In the genomic region with DNA sequence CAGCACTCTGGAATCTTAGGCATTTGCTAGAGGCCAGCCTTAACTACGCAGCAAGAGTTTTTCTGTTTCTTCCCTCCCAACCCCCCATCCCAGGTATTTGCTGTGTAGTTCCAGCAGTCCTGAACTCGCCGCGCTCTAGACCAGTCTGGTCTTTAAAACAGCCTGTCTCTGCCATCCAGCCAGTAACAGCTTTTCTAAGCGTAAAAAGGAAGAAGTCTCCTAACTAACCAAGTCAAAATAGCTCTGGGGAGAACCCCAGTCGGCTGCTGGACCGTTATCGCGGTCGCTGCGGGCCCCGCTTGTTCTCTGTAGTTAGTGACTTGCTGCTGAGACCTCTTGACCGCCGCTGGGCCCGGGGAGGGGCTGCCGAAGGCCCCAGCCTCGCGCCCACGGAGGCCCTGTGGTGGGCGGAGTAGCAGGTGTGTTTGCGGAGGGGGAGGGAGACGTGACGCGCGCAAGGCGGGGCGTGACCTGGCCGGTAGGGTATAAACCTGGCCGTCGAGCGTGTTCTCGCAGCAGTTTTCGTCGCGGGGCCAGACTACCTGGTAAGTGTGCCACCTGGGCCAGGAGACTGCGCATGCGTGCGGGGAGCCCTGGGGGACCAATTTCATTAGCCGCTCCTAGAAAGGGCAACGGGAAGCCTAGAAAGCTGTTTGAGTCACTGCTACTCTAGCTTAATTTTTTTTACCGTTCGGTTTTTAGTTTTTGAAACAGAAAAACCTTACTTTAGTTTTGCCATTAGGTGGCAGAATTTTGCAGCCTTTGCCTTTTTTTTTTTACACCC, we compare ENCODE assay signal across 8 mouse cellular contexts. TPM values are rescaled to one million over a fixed set of nuclear protein-coding genes. Genes with fewer than 3 reads are reported as not detected.
DNase-seq lines count a peak whose midpoint lies in the region; ATAC-seq and TF ChIP-seq lines count a peak whose summit lies in the region.

No protein-coding gene starts in this region.

- no peaks in the 10 kb centered on the region for H3K27me3 ChIP-seq in embryonic facial prominence, embryonic 15.5 days
- H3K27me3 ChIP-seq in heart, embryonic 10.5 days (ENCODE audit: insufficient read depth, poor library complexity, severe bottlenecking) = no peaks in the 10 kb centered on the region
- no peaks in the 10 kb centered on the region for H3K27me3 ChIP-seq in kidney, embryonic 14.5 days (ENCODE audit: control insufficient read depth, insufficient read depth, low read length)
- H3K27me3 ChIP-seq in liver, embryonic 12.5 days (replicated peaks) = no peaks in the 10 kb centered on the region
- H3K27me3 ChIP-seq in stomach, embryonic 14.5 days (ENCODE audit: control insufficient read depth, insufficient read depth, low read length) = no peaks in the 10 kb centered on the region

- TF ChIP-seq CTCF in bone marrow, adult 2 months (IDR thresholded peaks at IDR 0.05; ENCODE audit: control insufficient read depth, insufficient read depth, low read length) = 0 out of 2 replicates have a peak, but pooled peaks have one; percentile 7

- H3K36me3 ChIP-seq in embryonic facial prominence, embryonic 15.5 days = no peaks in the 10 kb centered on the region
- H3K36me3 ChIP-seq in heart, embryonic 10.5 days = no peaks in the 10 kb centered on the region
- H3K36me3 ChIP-seq in kidney, embryonic 14.5 days (ENCODE audit: control insufficient read depth, insufficient read depth, low read length) = no peaks in the 10 kb centered on the region
- peaks cover 22% of the 10 kb centered on the region for H3K36me3 ChIP-seq in liver, embryonic 12.5 days
- H3K36me3 ChIP-seq in stomach, embryonic 14.5 days (ENCODE audit: control insufficient read depth, insufficient read depth, low read length) = no peaks in the 10 kb centered on the region

- under 1% methylated on average over 42 of the region's 42 CpGs for WGBS in bone marrow, adult 2 months
- WGBS in embryonic facial prominence, embryonic 15.5 days = under 1% methylated on average over 42 of the region's 42 CpGs
- under 1% methylated on average over 42 of the region's 42 CpGs for WGBS in heart, embryonic 10.5 days
- under 1% methylated on average over 42 of the region's 42 CpGs for WGBS in kidney, embryonic 14.5 days
- under 1% methylated on average over 42 of the region's 42 CpGs for WGBS in liver, embryonic 12.5 days (ENCODE audit: insufficient replicate concordance)
- WGBS in stomach, embryonic 14.5 days = 1% methylated on average over 42 of the region's 42 CpGs

- TF ChIP-seq POLR2A in bone marrow, adult 2 months (IDR thresholded peaks at IDR 0.05; ENCODE audit: borderline replicate concordance, control insufficient read depth, low read depth, low read length) = peak; percentile 98

- peak overlapping the region; percentile 40; the same call in 1 of the 2 replicates for H3K9ac ChIP-seq in embryonic facial prominence, embryonic 15.5 days
- H3K9ac ChIP-seq in kidney, embryonic 14.5 days (ENCODE audit: low read depth, low read length) = peak overlapping the region; percentile 64; the same call in 1 of the 2 replicates
- H3K9ac ChIP-seq in liver, embryonic 12.5 days = peak overlapping the region; percentile 78
- peak overlapping the region; percentile 18; the same call in 1 of the 2 replicates for H3K9ac ChIP-seq in stomach, embryonic 14.5 days (replicated peaks; ENCODE audit: low read depth, low read length)

- H3K9me3 ChIP-seq in embryonic facial prominence, embryonic 15.5 days (replicated peaks) = no peaks in the 10 kb centered on the region
- H3K9me3 ChIP-seq in heart, embryonic 10.5 days = no peaks in the 10 kb centered on the region
- no peaks in the 10 kb centered on the region for H3K9me3 ChIP-seq in kidney, embryonic 14.5 days (ENCODE audit: control insufficient read depth, low read length)
- H3K9me3 ChIP-seq in liver, embryonic 12.5 days (replicated peaks) = no peaks in the 10 kb centered on the region
- no peaks in the 10 kb centered on the region for H3K9me3 ChIP-seq in stomach, embryonic 14.5 days (ENCODE audit: control insufficient read depth, low read depth, low read length)

- H3K4me3 ChIP-seq in bone marrow, adult 2 months (replicated peaks; ENCODE audit: control insufficient read depth, low read depth, low read length) = peak overlapping the region; percentile 60
- H3K4me3 ChIP-seq in embryonic facial prominence, embryonic 15.5 days (replicated peaks) = peak overlapping the region; percentile 54
- peak overlapping the region; percentile 74 for H3K4me3 ChIP-seq in heart, embryonic 10.5 days
- H3K4me3 ChIP-seq in kidney, embryonic 14.5 days (ENCODE audit: low read length) = peak overlapping the region; percentile 56
- peak overlapping the region; percentile 69 for H3K4me3 ChIP-seq in liver, embryonic 12.5 days
- peak overlapping the region; percentile 42 for H3K4me3 ChIP-seq in stomach, embryonic 14.5 days (ENCODE audit: low read depth, low read length)

- H3K27ac ChIP-seq in bone marrow, adult 2 months (ENCODE audit: control insufficient read depth, insufficient read depth, low read depth, low read length, poor library complexity) = peak overlapping the region; percentile 95
- H3K27ac ChIP-seq in embryonic facial prominence, embryonic 15.5 days (replicated peaks) = peak overlapping the region; percentile 71
- H3K27ac ChIP-seq in heart, embryonic 10.5 days = peak overlapping the region; percentile 91
- H3K27ac ChIP-seq in kidney, embryonic 14.5 days (ENCODE audit: low read depth, low read length) = peak overlapping the region; percentile 83
- peak overlapping the region; percentile 98 for H3K27ac ChIP-seq in liver, embryonic 12.5 days
- H3K27ac ChIP-seq in stomach, embryonic 14.5 days (ENCODE audit: low read length) = peak overlapping the region; percentile 34; the same call in 1 of the 2 replicates

- H3K4me1 ChIP-seq in bone marrow, adult 2 months (ENCODE audit: control insufficient read depth, insufficient read depth, low read length) = peaks cover 4% of the 10 kb centered on the region; the same call in 1 of the 2 replicates
- H3K4me1 ChIP-seq in embryonic facial prominence, embryonic 15.5 days = peaks cover 34% of the 10 kb centered on the region
- peaks cover 42% of the 10 kb centered on the region for H3K4me1 ChIP-seq in heart, embryonic 10.5 days
- peaks cover 20% of the 10 kb centered on the region for H3K4me1 ChIP-seq in kidney, embryonic 14.5 days (ENCODE audit: control insufficient read depth, insufficient read depth, low read length)
- peaks cover 93% of the 10 kb centered on the region for H3K4me1 ChIP-seq in liver, embryonic 12.5 days
- H3K4me1 ChIP-seq in stomach, embryonic 14.5 days (ENCODE audit: control insufficient read depth, insufficient read depth, low read length) = peaks cover 13% of the 10 kb centered on the region

- peak; percentile 90 to 91 for DNase-seq in B cell, adult 2 months
- peak; percentile 97 for DNase-seq in heart, embryonic 10.5 days (ENCODE audit: low spot score)
- DNase-seq in naive thymus-derived CD4-positive, alpha-beta T cell, adult 2 months (ENCODE audit: low read depth) = peak; percentile 92

- H3K4me2 ChIP-seq in embryonic facial prominence, embryonic 15.5 days (replicated peaks) = peak overlapping the region; percentile 97
- H3K4me2 ChIP-seq in kidney, embryonic 14.5 days (replicated peaks; ENCODE audit: low read depth, low read length) = peak overlapping the region; percentile 87
- peak overlapping the region; percentile 89 for H3K4me2 ChIP-seq in liver, embryonic 12.5 days
- peak overlapping the region; percentile 97 for H3K4me2 ChIP-seq in stomach, embryonic 14.5 days (replicated peaks; ENCODE audit: low read depth, low read length)

- ATAC-seq in embryonic facial prominence, embryonic 15.5 days (ENCODE audit: insufficient number of reproducible peaks, low FRiP score, low TSS enrichment, low read depth) = peak; percentile 83
- peak; percentile 90 for ATAC-seq in kidney, embryonic 14.5 days (ENCODE audit: low FRiP score, low TSS enrichment)
- ATAC-seq in liver, embryonic 12.5 days = peak; percentile 79
- peak; percentile 89 for ATAC-seq in stomach, embryonic 14.5 days (ENCODE audit: insufficient number of reproducible peaks, insufficient read depth, low FRiP score, low read depth)

RNA-seq across cellular contexts. Expression of gene Ncoa4, which starts 5.8 kb away (rescaled TPM):
- 108 and 110 TPM in 2 replicates for polyA plus RNA-seq in bone marrow, adult 2 months (2011; ENCODE audit: insufficient read depth, insufficient read length, low replicate concordance, missing spikeins)
- 90.5 and 94.2 TPM in 2 replicates for polyA plus RNA-seq in embryonic facial prominence, embryonic 15.5 days (2015; fragmentation: Nextera tagmentation; extraction: Ambion mirVana)
- polyA plus RNA-seq in heart, embryonic 10.5 days (2016; fragmentation: Nextera tagmentation; extraction: Ambion mirVana) = 102 and 112 TPM in 2 replicates
- polyA plus RNA-seq in kidney, embryonic 14.5 days (2014; fragmentation: Nextera tagmentation; extraction: Ambion mirVana) = 74.8 and 106 TPM in 2 replicates
- polyA plus RNA-seq in liver, embryonic 12.5 days (2016; fragmentation: Nextera tagmentation; extraction: Ambion mirVana) = 289 and 291 TPM in 2 replicates
- polyA plus RNA-seq in stomach, embryonic 14.5 days (2014; fragmentation: Nextera tagmentation; extraction: Ambion mirVana) = 109 and 117 TPM in 2 replicates

RNA-seq across cellular contexts. Expression of gene Msmb, which starts 23.6 kb away (rescaled TPM):
- not detected in 2 replicates for polyA plus RNA-seq in bone marrow, adult 2 months (2011; ENCODE audit: insufficient read depth, insufficient read length, low replicate concordance, missing spikeins)
- polyA plus RNA-seq in embryonic facial prominence, embryonic 15.5 days (2015; fragmentation: Nextera tagmentation; extraction: Ambion mirVana) = not detected in 2 replicates
- polyA plus RNA-seq in heart, embryonic 10.5 days (2016; fragmentation: Nextera tagmentation; extraction: Ambion mirVana) = not detected in 2 replicates
- not detected in 2 replicates for polyA plus RNA-seq in kidney, embryonic 14.5 days (2014; fragmentation: Nextera tagmentation; extraction: Ambion mirVana)
- polyA plus RNA-seq in liver, embryonic 12.5 days (2016; fragmentation: Nextera tagmentation; extraction: Ambion mirVana) = 0.36 and 0.50 TPM in 2 replicates
- not detected in 2 replicates for polyA plus RNA-seq in stomach, embryonic 14.5 days (2014; fragmentation: Nextera tagmentation; extraction: Ambion mirVana)

RNA-seq across cellular contexts. Expression of gene Timm23, which starts 36.2 kb away (rescaled TPM):
- 13.1 and 14.7 TPM in 2 replicates for polyA plus RNA-seq in bone marrow, adult 2 months (2011; ENCODE audit: insufficient read depth, insufficient read length, low replicate concordance, missing spikeins)
- 247 and 253 TPM in 2 replicates for polyA plus RNA-seq in embryonic facial prominence, embryonic 15.5 days (2015; fragmentation: Nextera tagmentation; extraction: Ambion mirVana)
- polyA plus RNA-seq in heart, embryonic 10.5 days (2016; fragmentation: Nextera tagmentation; extraction: Ambion mirVana) = 370 and 414 TPM in 2 replicates
- polyA plus RNA-seq in kidney, embryonic 14.5 days (2014; fragmentation: Nextera tagmentation; extraction: Ambion mirVana) = 324 and 335 TPM in 2 replicates
- 280 and 286 TPM in 2 replicates for polyA plus RNA-seq in liver, embryonic 12.5 days (2016; fragmentation: Nextera tagmentation; extraction: Ambion mirVana)
- 256 and 262 TPM in 2 replicates for polyA plus RNA-seq in stomach, embryonic 14.5 days (2014; fragmentation: Nextera tagmentation; extraction: Ambion mirVana)

RNA-seq across cellular contexts. Expression of gene Parg, which starts 36.3 kb away (rescaled TPM):
- 16.8 and 20.8 TPM in 2 replicates for polyA plus RNA-seq in bone marrow, adult 2 months (2011; ENCODE audit: insufficient read depth, insufficient read length, low replicate concordance, missing spikeins)
- polyA plus RNA-seq in embryonic facial prominence, embryonic 15.5 days (2015; fragmentation: Nextera tagmentation; extraction: Ambion mirVana) = 39.2 and 40.5 TPM in 2 replicates
- 32.7 and 35.3 TPM in 2 replicates for polyA plus RNA-seq in heart, embryonic 10.5 days (2016; fragmentation: Nextera tagmentation; extraction: Ambion mirVana)
- polyA plus RNA-seq in kidney, embryonic 14.5 days (2014; fragmentation: Nextera tagmentation; extraction: Ambion mirVana) = 30.6 and 57.5 TPM in 2 replicates
- 22.7 and 26.1 TPM in 2 replicates for polyA plus RNA-seq in liver, embryonic 12.5 days (2016; fragmentation: Nextera tagmentation; extraction: Ambion mirVana)
- 47.1 and 50.2 TPM in 2 replicates for polyA plus RNA-seq in stomach, embryonic 14.5 days (2014; fragmentation: Nextera tagmentation; extraction: Ambion mirVana)

Comparison
In these comparisons a context has a peak if more than half of its experiments do, and no peak if none do; other contexts are left out.
1. Peak in every context shown above with its lines: DNase-seq, ATAC-seq, H3K4me3 ChIP-seq and H3K27ac ChIP-seq.
2. H3K27ac ChIP-seq: peak in every context shown above with its lines; median percentile 98 in liver, embryonic 12.5 days; 95 in bone marrow, adult 2 months; 91 in heart, embryonic 10.5 days; 83 in kidney, embryonic 14.5 days; 71 in embryonic facial prominence, embryonic 15.5 days; 34 in stomach, embryonic 14.5 days.
3. H3K9ac ChIP-seq: peak in every context shown above with its lines; median percentile 78 in liver, embryonic 12.5 days; 64 in kidney, embryonic 14.5 days; 40 in embryonic facial prominence, embryonic 15.5 days; 18 in stomach, embryonic 14.5 days.
4. RNA of gene Timm23, which starts 36.2 kb away (polyA plus RNA-seq): 370 to 414 TPM in heart, embryonic 10.5 days, 324 to 335 TPM in kidney, embryonic 14.5 days, 280 to 286 TPM in liver, embryonic 12.5 days, 256 to 262 TPM in stomach, embryonic 14.5 days and 247 to 253 TPM in embryonic facial prominence, embryonic 15.5 days; 13.1 to 14.7 TPM in bone marrow, adult 2 months; every median in the first group is over 10 times any median in the second.